Mouse (Mus musculus): Measurements from ENCODE around the gene Erich3.

Erich3 gene

DNA sequence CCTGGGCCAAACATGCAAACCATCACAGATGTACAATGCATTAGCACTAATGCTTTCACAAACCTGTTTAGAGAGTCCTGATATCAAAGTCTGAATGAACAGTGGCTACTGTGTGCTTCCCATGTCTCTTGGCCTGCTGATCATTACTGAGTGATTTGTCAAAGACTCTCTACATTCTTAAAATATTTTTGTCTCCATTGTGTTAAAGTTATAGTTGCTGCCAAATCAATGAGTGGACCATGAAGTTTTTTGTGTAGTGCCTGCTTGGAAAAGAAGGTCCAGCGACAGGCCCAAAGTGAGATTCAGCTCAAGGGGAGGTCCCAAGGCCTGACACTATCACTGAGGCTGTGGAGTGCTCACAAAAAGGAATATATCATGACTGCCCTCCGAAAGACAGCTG is 108.0 kb downstream of the Erich3 start:
- no peak for DNase-seq (ENCODE audit: low read depth, low spot score)

DNA sequence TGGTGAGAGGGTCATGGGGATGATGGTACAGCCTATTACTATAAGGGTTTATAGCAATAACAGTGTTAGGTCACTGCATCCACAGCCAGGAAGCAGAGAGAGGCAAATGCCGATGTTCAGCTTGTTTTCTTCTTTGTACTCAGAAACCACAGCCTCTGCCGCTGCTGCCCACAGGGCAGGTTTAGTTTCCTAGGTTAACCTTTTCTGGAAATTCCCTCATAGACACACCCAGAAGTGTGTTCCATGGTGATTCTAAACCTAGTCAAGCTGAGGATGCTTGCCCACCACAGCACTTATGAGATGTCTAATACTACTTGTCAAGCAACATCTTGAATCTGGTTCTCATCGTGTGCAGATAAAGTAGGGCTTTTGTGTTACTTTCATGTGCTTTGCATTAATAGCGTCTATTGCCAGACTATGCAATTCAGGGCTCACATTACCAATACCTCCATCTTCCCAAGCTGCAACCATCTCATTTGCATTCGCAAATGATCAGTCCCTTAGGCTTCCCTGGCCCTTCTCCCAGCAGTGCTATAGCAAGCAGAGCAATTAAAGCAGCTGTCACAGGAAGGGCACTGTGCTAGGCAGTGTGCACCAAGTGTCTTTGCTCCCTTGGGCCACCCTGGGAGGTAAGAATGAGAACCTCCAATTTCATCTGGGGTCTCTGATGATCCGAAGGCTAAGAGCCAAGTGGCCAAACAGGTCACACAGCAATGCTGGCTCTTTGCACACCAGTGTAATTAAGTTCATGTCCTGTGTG is 115.4 kb downstream of the Erich3 start:
- DNase-seq (ENCODE audit: low read depth, low spot score) = no peak

DNA sequence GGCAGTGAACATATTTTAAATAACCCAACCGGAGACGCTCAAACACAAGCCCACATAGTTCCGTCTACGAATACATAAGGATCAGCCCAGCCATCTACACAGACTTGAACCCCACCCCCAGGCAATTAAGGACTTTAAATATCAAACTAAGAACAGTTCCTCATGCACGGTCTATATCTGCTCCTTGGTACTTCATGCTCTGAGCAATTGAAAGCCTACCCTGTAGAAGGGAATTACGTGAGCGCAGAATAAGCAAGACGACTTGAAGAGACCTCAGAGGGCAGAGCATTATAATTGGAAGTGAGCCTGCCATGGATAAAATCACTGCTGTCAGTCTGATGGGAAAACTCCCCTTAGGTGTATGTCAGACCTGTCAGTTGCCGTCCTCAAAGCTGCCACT is 122.7 kb downstream of the Erich3 start:
- DNase-seq (ENCODE audit: low read depth, low spot score) = no peak

DNA sequence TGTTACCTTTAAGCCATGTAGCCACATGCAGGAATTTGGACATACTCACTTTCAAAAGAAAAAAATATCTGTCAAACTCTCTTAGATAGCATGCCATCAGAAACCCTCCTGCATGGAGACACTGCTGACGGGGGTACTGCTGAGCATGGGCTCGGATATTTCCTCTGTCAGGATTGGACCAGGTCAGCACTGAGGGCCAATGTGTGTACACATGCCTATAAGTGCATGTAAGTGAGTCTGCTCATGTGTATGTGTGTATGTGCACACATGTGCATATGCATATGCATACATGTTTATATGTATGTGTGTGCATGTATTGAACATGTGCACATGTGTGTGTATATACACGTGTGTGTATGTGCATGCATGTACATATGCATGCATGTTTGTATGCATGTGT is 124.0 kb downstream of the Erich3 start:
- DNase-seq (ENCODE audit: low read depth, low spot score) = no peak

DNA sequence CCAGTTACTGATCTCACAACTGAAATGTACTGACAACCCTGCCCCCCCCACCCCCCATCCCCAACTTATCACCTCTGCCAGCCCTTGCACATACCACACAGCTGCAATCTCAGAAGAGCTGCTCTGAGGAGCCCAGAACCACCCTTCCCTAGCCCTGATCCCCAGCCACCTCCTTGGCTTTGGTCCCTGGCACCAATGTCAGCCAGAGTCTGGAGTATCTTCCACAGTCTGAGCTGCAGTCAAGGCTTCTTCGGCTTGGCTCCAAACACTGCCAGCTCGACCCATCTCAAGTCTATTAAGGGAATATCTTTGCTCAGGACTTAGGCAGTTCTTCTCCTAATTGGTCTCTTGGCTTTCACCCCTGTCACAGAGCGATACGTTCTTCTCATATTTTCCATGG is 129.9 kb downstream of the Erich3 start:
- no peak for DNase-seq (ENCODE audit: low read depth, low spot score)

DNA sequence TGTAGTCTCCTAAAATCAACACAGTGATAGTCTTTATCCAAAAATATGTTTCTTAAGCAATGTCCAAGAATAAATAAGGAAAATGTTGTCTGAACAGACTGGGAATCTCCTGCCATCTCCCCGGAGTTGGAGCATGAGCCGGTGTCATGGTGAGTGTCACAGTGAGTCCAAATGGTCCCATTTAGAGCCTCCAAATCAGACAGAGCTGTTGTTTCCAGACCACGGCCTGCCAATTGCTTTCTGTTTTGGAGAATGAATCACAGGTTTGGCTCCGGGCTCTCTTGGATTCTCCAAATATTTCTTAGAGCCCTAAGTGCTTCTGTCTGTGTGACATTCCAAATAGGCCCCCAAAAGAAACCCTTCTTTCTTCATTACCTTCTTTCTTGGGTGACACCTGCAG is 135.1 kb downstream of the Erich3 start:
- no peak for DNase-seq (ENCODE audit: low read depth, low spot score)

DNA sequence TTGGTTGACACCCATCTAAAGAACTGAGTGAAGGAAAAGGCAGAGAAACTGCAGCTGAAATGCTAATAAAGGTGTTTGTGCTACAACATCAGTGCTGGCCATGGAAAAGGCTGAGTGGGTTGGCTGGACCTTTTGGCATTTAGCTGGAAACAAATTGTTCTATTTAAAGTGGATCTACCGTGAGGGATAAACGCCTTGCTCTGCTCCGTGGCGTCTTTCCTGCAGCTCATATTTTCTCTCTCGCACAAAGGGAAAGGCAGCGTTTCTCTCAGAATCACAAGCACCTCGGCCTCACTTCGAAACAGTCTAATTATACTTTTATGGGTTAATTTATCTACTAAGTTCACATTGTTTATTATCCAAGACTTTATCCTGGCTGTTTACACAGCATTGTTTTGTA is 136.8 kb downstream of the Erich3 start:
- DNase-seq (ENCODE audit: low read depth, low spot score) = no peak

DNA sequence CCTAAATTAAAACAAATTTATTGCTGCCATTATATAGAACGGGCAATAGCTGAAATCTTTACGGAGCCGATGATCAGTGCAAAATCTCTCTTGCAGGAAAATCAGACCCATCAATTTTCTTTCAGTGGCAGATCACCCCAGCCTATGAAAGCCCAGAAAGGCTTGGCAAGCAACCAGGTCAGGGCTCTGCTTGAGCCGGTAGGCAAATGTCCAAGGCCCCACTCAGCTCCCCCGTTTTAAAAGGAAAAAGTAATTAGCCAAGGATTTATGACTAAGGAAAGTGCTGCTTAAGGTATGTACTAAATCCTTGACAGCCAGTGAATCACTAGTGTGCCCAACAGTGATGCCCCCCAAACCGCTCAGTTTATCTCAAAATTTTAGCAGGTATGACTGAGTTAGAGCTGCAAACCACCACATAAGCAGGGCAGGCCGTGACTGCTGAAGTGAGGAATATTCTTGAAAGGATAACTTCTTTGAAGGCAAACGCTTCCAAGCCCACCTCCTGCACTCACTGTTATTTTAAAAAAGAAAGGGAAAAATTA is 137.3 kb downstream of the Erich3 start:
- DNase-seq (ENCODE audit: low read depth, low spot score) = no peak

DNA sequence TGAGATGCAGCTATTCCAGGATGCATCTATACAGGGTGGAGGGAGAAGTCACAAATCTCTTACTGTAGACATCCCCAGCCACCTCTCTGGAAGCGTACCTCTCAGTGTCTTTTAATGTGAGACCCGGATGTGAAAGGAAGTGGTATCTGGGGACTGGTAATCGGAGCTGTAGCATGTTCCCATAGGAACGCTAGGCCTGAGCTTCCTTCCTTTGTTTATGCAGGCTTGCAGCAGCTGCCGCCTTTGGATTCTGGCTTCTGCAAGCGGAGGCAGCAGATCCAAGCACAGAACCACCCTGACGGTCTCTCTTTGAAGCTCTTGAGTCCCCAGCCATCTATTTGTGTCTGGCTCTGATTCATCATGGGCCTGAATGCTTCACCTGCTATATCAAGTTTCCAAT is 143.0 kb downstream of the Erich3 start:
- DNase-seq (ENCODE audit: low read depth, low spot score) = no peak

DNA sequence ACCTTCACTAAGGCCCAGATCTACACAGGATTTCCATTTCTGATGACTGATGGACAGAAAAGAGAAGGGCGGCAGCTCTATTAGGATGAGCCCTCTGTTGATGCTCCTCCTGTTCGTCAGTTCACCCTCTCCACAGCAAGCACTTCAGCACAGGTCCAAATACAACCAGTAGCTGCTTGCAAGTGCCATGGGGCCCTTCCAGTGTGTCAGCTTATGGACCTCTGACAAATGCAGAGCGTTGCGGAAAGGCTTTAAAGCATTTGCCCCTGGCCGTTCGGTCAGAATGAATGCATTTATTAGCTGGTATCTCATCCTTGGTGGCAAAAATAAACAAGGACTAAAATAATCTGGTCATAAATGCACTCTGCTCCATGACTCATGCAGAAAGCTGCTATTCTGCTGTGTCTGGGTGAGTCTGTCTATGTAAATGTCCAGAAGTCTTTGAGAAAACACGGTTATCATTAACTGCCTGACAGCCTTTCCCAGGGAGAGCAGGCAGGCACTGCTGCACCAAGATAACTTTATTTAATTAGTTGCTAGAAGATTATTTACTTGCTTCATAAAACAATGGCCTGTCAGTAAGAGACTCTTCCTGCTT is 146.7 kb downstream of the Erich3 start:
- DNase-seq (ENCODE audit: low read depth, low spot score) = no peak

DNA sequence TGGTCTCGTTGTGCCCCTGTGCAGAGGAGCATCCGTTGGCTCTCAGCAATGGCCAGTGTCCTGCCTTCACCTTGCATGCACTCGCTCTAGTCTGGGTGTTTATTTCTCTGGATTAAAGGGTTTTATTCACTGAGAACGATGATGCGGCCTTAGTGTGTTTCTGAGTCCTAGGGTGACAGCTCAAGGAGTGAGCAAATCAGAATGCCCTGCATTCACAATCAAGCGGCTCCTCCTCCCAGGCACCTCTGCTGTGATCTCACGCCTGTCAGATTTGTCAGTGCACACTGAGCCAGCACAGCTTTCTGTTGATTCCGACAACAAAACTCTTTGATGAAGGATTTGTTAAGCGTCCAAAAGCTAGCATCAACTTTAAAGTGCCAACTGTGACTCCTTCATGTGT is 147.6 kb downstream of the Erich3 start:
- no peak for DNase-seq (ENCODE audit: low read depth, low spot score)

DNA sequence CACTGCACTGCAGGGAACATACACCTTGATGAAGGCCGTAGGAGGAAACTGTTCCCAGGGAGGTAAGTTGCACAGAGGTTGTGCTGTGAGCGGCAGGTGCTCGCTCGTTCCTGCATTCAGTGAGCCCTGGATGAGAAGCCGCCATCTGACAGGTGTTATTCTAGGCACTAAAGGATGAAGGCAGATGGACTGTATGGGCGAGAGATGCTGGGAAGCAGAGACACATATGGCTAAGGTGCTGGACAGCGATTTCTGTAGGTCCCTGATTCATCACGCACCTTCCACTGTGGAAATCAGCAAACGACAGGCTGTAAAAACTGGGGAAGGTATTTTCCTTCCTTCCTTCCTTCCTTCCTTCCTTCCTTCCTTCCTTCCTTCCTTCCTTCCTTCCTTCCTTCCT is 148.2 kb downstream of the Erich3 start:
- DNase-seq (ENCODE audit: low read depth, low spot score) = no peak

DNA sequence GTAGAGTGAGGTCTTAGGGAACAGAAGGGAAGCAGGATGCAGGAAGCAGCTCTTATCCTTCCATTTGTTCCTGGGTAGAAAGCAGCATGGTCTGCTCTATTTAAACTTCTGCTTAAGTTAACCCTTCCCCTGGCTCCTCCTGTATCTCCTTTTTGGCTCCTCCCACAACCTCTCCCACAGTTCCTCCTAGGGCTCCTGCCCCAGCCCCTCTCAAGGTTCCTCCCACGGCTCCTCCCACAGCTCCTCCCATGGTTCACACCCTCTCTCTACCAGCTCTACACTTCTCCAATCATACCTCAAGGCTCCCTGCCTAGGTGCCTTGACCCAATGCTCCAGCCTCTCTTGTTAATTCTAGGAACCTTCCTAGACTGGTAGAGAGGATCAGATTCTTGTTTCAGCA is 149.2 kb downstream of the Erich3 start:
- no peak for DNase-seq (ENCODE audit: low read depth, low spot score)

DNA sequence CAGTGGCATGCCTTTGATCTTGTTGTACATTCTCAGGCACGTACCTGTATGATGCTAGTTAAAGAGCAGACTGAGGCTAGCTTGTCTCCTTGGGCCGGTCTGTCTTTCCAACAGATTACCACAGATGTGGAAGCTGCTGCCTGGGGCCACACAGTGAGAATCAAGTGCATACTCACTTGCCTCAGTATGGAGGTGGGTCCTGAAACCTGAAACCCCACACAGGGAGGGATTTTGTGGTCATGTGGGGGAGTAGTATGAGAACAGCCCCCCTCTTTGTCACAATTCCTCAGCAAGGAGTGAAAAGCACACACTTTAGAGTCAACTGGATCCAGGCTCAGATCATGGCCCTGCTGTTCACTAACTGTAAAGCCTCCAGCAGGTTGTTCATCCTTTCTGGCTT is 151.9 kb downstream of the Erich3 start:
- no peak for DNase-seq (ENCODE audit: low read depth, low spot score)

DNA sequence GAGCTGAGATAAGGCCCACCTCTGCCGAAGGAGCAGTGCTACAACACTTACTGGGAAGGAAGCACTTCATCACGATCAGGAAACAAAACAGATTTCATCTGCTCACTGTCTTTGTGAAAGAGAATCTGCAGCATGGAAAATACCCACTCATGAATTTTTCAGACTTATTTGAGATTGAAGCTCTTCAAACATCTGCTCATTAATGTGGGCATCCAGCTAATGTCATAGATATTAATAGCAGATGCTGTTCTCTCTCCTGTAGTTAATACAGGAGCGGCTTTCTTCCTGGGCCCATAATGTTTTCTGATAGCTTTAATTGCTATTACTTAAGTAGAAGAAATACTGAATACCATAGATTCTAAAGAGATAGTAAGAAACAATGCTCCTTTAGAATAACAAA is 152.6 kb downstream of the Erich3 start:
- DNase-seq (ENCODE audit: low read depth, low spot score) = no peak

DNA sequence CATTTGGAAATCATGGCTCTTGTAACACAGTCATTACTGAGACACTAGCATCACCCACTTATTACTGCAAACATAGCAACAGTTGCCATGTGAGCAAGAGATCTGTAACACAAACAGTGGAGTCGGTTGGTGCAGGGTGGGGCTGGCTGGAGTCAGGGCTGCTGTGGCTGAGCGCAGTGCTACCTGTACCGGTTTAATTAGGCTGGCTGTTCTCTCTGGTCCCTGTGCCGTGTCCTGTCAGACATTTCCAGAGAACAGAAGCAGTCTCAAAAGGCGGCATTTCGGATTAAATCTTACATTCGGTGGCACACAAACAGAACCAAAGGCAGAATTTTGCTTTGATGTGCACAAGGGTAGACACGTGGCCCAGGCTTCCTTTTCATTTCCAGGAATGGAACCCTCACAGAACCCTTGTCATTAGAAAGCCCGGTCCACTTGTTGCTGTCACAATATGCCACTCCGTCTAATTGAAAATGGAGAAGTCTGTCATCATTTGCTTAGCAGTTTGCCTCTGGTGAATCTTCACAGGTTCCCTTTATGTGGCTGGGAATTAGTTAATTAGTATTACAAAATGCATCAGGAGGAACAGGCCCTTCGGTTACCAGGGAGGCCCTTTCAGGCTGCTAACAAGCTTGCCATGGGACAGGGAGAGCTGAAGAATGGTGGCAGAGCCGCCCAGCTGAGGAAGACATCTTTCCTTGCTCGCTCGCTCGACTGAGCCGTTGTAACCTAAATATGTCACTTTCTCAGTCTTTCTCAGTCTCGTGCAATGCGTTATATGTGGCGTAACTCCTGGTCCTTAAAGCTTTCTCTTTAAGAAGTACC is 153.4 kb downstream of the Erich3 start:
- DNase-seq (ENCODE audit: low read depth, low spot score) = no peak
